Mouse (Mus musculus) liver, adult 2 months (tissue): ENCODE data around the gene Flnb. TPM values are rescaled to one million over a fixed set of nuclear protein-coding genes. Genes with fewer than 3 reads are reported as not detected.

ENCODE experiments used
- DNase-seq: peaks from one replicate; pipeline ENCODE4 v3.0.0-alpha.2; 2011; ENCODE audit warnings: low read depth, low spot score; ENCODE audit errors: extremely low read depth
- H3K27ac ChIP-seq: fragments of 200-500 bp; replicated peaks from 2 replicates; pipeline ENCODE4 v1.5.1; 2012; ENCODE audit warnings: low read depth, mild to moderate bottlenecking, control low read depth, inconsistent platforms, low read length; ENCODE audit not compliant: insufficient read depth
- H3K27me3 ChIP-seq: fragments of 200-500 bp; 2 replicates; pipeline ENCODE4 v1.6.1; 2012; ENCODE audit warnings: mild to moderate bottlenecking, moderate library complexity, low read length, inconsistent platforms; ENCODE audit not compliant: control insufficient read depth, insufficient read depth
- H3K36me3 ChIP-seq: fragments of 200-500 bp; 2 replicates; pipeline ENCODE4 v1.6.1; 2012; ENCODE audit warnings: low read length, inconsistent platforms; ENCODE audit not compliant: control insufficient read depth, insufficient read depth
- H3K4me1 ChIP-seq: fragments of 200-500 bp; 2 replicates; pipeline ENCODE4 v1.6.1; 2011; ENCODE audit warnings: low read length; ENCODE audit not compliant: control insufficient read depth, insufficient read depth
- H3K4me3 ChIP-seq: fragments of 200-500 bp; 2 replicates; pipeline ENCODE4 v1.5.1; 2011; ENCODE audit warnings: low read depth, mild to moderate bottlenecking, control low read depth, low read length, moderate library complexity; ENCODE audit not compliant: insufficient read depth
- H3K79me2 ChIP-seq: fragments of 200-500 bp; 2 replicates; pipeline ENCODE4 v1.6.1; 2012; ENCODE audit warnings: inconsistent platforms, mild to moderate bottlenecking, low read length, moderate library complexity; ENCODE audit not compliant: control insufficient read depth, insufficient read depth
- H3K9ac ChIP-seq: fragments of 200-500 bp; 2 replicates; pipeline ENCODE4 v1.6.1; 2012; ENCODE audit warnings: low read depth, mild to moderate bottlenecking, control low read depth, inconsistent platforms, low read length
- CTCF ChIP-seq: fragments of 200-500 bp; IDR thresholded peaks from 2 replicates; pipeline ENCODE4 v1.5.1; 2011; ENCODE audit warnings: low read depth, low read length, control low read depth
- POLR2A ChIP-seq: fragments of 200-500 bp; IDR thresholded peaks from 2 replicates; pipeline ENCODE4 v1.6.1; 2011; ENCODE audit warnings: low read length, control low read depth; ENCODE audit not compliant: insufficient read depth; ENCODE audit errors: extremely low read depth
- WGBS: fragments of 180-500 bp; shearing (Covaris S2); methylation state at CpG from one replicate; pipeline ENCODE4 v1.1.7; 2018; 5-methylcytosine and 5-hydroxymethylcytosine counted together
- polyA plus RNA-seq: library from polyadenylated mRNA; depleted of rRNA; stranded (reverse); fragments of >200 nt; gene quantifications from 2 replicates; pipeline ENCODE4 v1.2.3, GENCODE M21; 2012
- total RNA-seq: library from RNA; depleted of rRNA; stranded (reverse); fragments of >200 nt; gene quantifications from 2 replicates; pipeline ENCODE4 v1.2.3, GENCODE M21; 2014

Gene Flnb
- total and polyA plus RNA-seq, 2 experiments, result 15.9 to 27.8 TPM

DNA sequence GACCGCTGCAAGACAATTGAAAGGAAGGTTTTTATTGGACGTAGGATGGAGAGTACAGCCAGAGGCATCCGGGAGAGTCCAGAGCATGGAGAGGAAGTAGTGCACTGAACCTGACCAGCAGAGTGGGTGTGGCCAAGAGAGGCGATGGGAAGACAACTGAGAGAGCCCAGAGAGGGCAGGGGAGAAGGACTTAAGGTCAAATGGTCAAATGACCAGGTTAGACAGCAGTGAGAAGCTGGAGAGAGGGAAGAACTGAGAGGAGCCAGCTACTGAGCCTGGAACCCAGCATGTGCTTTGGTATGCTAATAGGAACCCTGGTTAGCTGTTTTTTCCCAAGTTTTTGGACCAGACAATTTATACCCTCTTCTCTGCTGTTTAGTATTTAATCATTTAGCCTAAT lies 40.7 kb downstream of the Flnb start:
- H3K36me3 ChIP-seq, result no peaks in the 10 kb centered on the region
- H3K27me3 ChIP-seq, result no peaks in the 10 kb centered on the region
- peaks cover 50% of the 10 kb centered on the region; the same call in 1 of the 2 replicates for H3K79me2 ChIP-seq
- 50% methylated on average over 4 of the region's 4 CpGs for WGBS
- H3K27ac ChIP-seq, result no peak overlapping the region
- TF ChIP-seq CTCF (no peak), POLR2A (no peak)
- no peak overlapping the region for H3K9ac ChIP-seq
- peaks cover 22% of the 10 kb centered on the region for H3K4me1 ChIP-seq
- peak; percentile 66 for DNase-seq
- no peak overlapping the region for H3K4me3 ChIP-seq

DNA sequence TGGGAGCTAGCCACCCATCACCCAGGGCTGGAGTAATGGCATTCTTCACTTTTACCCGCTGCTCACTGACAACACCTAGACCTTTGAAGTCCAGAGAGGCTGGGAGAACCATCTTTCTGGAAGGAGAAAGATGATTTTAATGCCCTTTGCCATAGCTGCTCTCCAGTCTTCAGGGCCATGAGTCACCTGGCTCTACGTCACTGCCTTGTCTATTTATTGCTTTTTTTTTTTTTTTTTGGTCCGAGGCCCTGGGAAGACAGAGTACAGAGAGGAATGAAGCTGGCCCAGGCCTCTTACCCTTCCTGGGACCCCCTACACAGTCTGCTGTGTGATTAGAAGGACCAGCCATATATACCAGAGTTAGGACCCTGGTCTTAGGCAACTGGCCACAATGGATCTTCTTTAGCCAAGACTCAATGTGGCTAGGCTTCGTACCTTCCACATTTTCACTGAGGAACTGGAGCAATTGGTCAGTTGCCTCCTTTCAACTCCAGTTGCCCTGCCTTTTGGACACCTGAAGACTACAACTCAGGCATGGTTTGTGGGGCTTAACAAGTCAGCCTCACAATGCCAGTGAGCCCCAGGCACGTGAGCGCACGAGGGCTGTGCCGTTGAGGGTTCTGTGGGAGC lies 42.9 kb downstream of the Flnb start:
- DNase-seq, result no peak
- H3K27me3 ChIP-seq, result no peaks in the 10 kb centered on the region
- H3K4me3 ChIP-seq, result no peak overlapping the region
- 86% methylated on average over 8 of the region's 8 CpGs for WGBS
- no peak overlapping the region for H3K27ac ChIP-seq
- H3K36me3 ChIP-seq, result no peaks in the 10 kb centered on the region
- H3K4me1 ChIP-seq, result peaks cover 13% of the 10 kb centered on the region
- TF ChIP-seq CTCF (no peak), POLR2A (no peak)
- H3K9ac ChIP-seq, result no peak overlapping the region
- peaks cover 47% of the 10 kb centered on the region; the same call in 1 of the 2 replicates for H3K79me2 ChIP-seq

DNA sequence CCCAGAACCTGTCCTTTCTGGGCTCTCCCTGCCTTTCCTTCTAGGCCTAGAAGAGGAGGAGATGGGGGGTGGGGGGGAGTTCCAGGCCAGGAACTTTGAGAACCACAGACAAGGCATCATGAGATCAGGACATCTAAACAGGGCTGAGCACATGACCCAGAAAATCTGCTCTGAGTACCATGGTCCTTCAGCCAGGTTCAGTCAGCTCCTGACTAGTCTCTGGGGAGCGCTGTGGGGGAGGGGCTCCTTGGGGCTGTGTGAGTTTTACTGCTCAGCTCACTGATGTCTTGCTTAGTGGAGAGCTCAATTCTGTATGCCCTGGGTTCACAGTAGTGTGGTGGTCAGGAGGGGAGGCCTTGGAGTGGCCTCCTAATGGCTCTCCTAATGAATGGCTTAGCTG lies 43.5 kb downstream of the Flnb start:
- Histone ChIP-seq H3K79me2 (peaks cover 40% of the 10 kb centered on the region; the same call in 1 of the 2 replicates), H3K36me3 (no peaks in the 10 kb centered on the region), H3K4me3 (no peak overlapping the region), H3K9ac (no peak overlapping the region), H3K27me3 (no peaks in the 10 kb centered on the region), H3K4me1 (peaks cover 11% of the 10 kb centered on the region), H3K27ac (no peak overlapping the region)
- 100% methylated on average over 1 of the region's 1 CpGs for WGBS
- no peak for TF ChIP-seq CTCF
- TF ChIP-seq POLR2A, result no peak
- no peak for DNase-seq

DNA sequence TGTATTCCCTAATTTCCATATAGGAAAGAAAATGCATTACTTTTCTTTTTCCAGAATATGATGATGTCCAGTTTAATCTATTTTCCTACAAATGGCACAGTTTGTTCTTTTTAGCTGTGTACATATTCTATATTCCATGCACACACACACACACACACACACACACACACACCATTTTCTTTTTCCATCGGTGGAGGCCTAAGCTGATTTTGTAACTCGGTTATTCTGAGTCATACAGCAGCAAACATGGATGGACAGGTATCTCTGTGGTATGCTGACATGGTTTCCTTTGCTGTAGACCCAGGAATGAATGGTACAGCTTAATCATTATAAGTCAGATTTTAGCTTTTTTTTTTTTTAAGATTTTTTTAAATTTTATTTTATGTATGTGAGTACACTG lies 44.5 kb downstream of the Flnb start:
- Histone ChIP-seq H3K36me3 (no peaks in the 10 kb centered on the region; the same call in 1 of the 2 replicates), H3K27ac (no peak overlapping the region), H3K79me2 (peaks cover 36% of the 10 kb centered on the region; the same call in 1 of the 2 replicates), H3K4me3 (no peak overlapping the region), H3K4me1 (peaks cover 10% of the 10 kb centered on the region), H3K9ac (no peak overlapping the region), H3K27me3 (no peaks in the 10 kb centered on the region)
- TF ChIP-seq POLR2A (no peak), CTCF (no peak)
- no peak for DNase-seq
- WGBS, result 59% methylated on average over 2 of the region's 2 CpGs

DNA sequence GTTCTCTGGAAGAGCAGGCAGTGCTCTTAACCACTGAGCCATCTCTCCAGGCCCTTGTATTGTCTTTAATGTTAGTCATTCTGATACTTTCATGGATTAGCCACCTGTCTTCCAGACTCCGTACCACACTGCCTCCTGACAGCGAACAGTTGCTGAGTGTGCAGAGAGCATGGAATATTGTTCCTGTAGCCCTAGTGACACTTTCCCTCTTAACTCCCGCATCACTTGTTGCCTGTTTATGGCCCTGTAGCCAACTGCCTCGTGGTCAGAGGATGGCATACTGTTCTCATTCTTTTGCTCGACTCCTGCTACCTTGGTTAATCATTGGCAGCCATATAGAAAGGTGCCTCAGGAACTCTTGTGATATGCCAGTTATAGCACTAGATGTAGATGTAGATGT lies 45.4 kb downstream of the Flnb start:
- Histone ChIP-seq H3K27ac (no peak overlapping the region), H3K4me1 (peaks cover 12% of the 10 kb centered on the region), H3K27me3 (no peaks in the 10 kb centered on the region), H3K79me2 (peaks cover 39% of the 10 kb centered on the region; the same call in 1 of the 2 replicates), H3K4me3 (no peak overlapping the region), H3K36me3 (peaks cover 2% of the 10 kb centered on the region; the same call in 1 of the 2 replicates), H3K9ac (no peak overlapping the region)
- TF ChIP-seq CTCF (no peak), POLR2A (no peak)
- 64% methylated on average over 5 of the region's 5 CpGs for WGBS
- no peak for DNase-seq

DNA sequence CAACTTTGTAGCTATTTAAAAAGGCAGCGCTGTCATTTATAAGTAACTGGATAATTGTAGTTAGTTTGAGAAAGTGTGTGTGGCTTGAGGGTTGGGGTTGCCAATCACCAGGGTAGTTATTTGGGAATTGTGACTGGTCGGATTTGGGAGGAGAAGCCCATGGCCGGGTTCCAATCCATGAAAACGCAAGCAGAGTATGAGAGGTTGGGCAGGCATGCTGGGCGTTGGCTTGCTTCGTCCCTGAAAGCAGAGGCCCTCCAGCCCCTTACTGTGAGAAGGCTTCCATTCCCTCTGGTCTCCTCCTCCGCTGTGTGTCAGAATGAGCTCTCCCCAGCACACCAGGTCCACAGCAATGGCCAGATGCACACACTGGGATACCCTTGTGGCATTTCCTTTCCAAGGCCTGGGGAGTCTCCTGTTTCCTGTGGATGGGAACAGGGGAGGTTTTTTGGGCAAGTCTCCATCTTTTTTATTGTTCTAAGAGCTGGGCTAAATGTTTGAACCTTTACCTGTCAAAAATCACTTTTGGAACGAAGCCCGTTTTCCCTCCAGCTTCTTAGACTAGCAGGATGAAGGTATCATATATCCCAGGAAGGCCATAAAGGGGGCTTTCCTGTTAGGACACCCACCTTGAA lies 46.2 kb downstream of the Flnb start:
- Histone ChIP-seq H3K27me3 (no peaks in the 10 kb centered on the region), H3K4me1 (peaks cover 8% of the 10 kb centered on the region), H3K36me3 (peaks cover 2% of the 10 kb centered on the region; the same call in 1 of the 2 replicates), H3K4me3 (no peak overlapping the region), H3K27ac (no peak overlapping the region), H3K79me2 (peaks cover 34% of the 10 kb centered on the region; the same call in 1 of the 2 replicates), H3K9ac (no peak overlapping the region)
- WGBS, result 76% methylated on average over 9 of the region's 9 CpGs
- DNase-seq, result no peak
- TF ChIP-seq POLR2A, result no peak
- TF ChIP-seq CTCF, result no peak
